Mouse (Mus musculus): ENCODE data around the gene Akt2. TPM values are rescaled to one million over a fixed set of nuclear protein-coding genes. Genes with fewer than 3 reads are reported as not detected.
"Not testable (repeated sequence)": the region's sequence is repeated elsewhere in the genome, so short reads cannot be mapped to it uniquely, and the experiment has no call there.

The Akt2 gene
- polyA plus RNA-seq, 1 experiment from 2014 or later = 95.0 TPM

- no peak overlapping the region for H3K4me3 ChIP-seq
- peaks cover 32% of the 10 kb centered on the region for H3K4me1 ChIP-seq
- 93% methylated on average over 4 of the region's 4 CpGs for WGBS
- H3K9me3 ChIP-seq (replicated peaks) = no peaks in the 10 kb centered on the region
- no peak overlapping the region for H3K27ac ChIP-seq
- DNase-seq (ENCODE audit: low spot score) = no peak
- peaks cover 41% of the 10 kb centered on the region for H3K36me3 ChIP-seq
- H3K27me3 ChIP-seq (ENCODE audit: low read depth, poor library complexity, severe bottlenecking) = no peaks in the 10 kb centered on the region
Measured at GRCm38 (mm10) chr7:27609285-27609684, 17.9 kb downstream of the Akt2 start.

GRCm38 (mm10) chr7:27609688-27610087, 18.3 kb downstream of the Akt2 start:
- Histone ChIP-seq H3K4me1 (peaks cover 29% of the 10 kb centered on the region), H3K9me3 (replicated peaks) (no peaks in the 10 kb centered on the region), H3K27me3 (ENCODE audit: low read depth, poor library complexity, severe bottlenecking) (no peaks in the 10 kb centered on the region), H3K27ac (no peak overlapping the region), H3K4me3 (no peak overlapping the region), H3K36me3 (peaks cover 41% of the 10 kb centered on the region)
- no peak for DNase-seq (ENCODE audit: low spot score)
- 90% methylated on average over 2 of the region's 2 CpGs for WGBS

GRCm38 (mm10) chr7:27610370-27610769, 19.0 kb downstream of the Akt2 start:
- Histone ChIP-seq H3K9me3 (replicated peaks) (no peaks in the 10 kb centered on the region), H3K4me3 (no peak overlapping the region), H3K27ac (no peak overlapping the region), H3K27me3 (ENCODE audit: low read depth, poor library complexity, severe bottlenecking) (no peaks in the 10 kb centered on the region), H3K4me1 (peaks cover 24% of the 10 kb centered on the region), H3K36me3 (peaks cover 41% of the 10 kb centered on the region)
- DNase-seq (ENCODE audit: low spot score) = no peak
- 97% methylated on average over 3 of the region's 3 CpGs for WGBS

GRCm38 (mm10) chr7:27610871-27611270, 19.5 kb downstream of the Akt2 start:
- no peaks in the 10 kb centered on the region for H3K27me3 ChIP-seq (ENCODE audit: low read depth, poor library complexity, severe bottlenecking)
- H3K9me3 ChIP-seq (replicated peaks) = no peaks in the 10 kb centered on the region
- H3K27ac ChIP-seq = no peak overlapping the region
- peaks cover 19% of the 10 kb centered on the region for H3K4me1 ChIP-seq
- H3K4me3 ChIP-seq = no peak overlapping the region
- WGBS = 90% methylated on average over 5 of the region's 5 CpGs
- H3K36me3 ChIP-seq = peaks cover 44% of the 10 kb centered on the region
- no peak for DNase-seq (ENCODE audit: low spot score)

- Histone ChIP-seq H3K4me1 (no peaks in the 10 kb centered on the region), H3K27me3 (ENCODE audit: low read depth, poor library complexity, severe bottlenecking) (no peaks in the 10 kb centered on the region), H3K9me3 (replicated peaks) (no peaks in the 10 kb centered on the region), H3K36me3 (peaks cover 58% of the 10 kb centered on the region), H3K27ac (no peak overlapping the region), H3K4me3 (no peak overlapping the region)
- 93% methylated on average over 4 of the region's 4 CpGs for WGBS
- no peak for DNase-seq (ENCODE audit: low spot score)
Measured at GRCm38 (mm10) chr7:27612940-27613339, 21.6 kb downstream of the Akt2 start.

- H3K4me3 ChIP-seq = no peak overlapping the region
- 93% methylated on average over 8 of the region's 8 CpGs for WGBS
- no peaks in the 10 kb centered on the region for H3K4me1 ChIP-seq
- H3K27me3 ChIP-seq (ENCODE audit: low read depth, poor library complexity, severe bottlenecking) = no peaks in the 10 kb centered on the region
- peaks cover 59% of the 10 kb centered on the region for H3K36me3 ChIP-seq
- H3K9me3 ChIP-seq (replicated peaks) = no peaks in the 10 kb centered on the region
- H3K27ac ChIP-seq = no peak overlapping the region
- no peak for DNase-seq (ENCODE audit: low spot score)
Measured at GRCm38 (mm10) chr7:27613751-27614499, 22.6 kb downstream of the Akt2 start.

- no peaks in the 10 kb centered on the region for H3K4me1 ChIP-seq
- H3K9me3 ChIP-seq (replicated peaks) = no peaks in the 10 kb centered on the region
- no peak for DNase-seq (ENCODE audit: low spot score)
- no peak overlapping the region for H3K4me3 ChIP-seq
- H3K27ac ChIP-seq = no peak overlapping the region
- peaks cover 96% of the 10 kb centered on the region for H3K36me3 ChIP-seq
- 75% methylated on average over 6 of the region's 6 CpGs for WGBS
- H3K27me3 ChIP-seq (ENCODE audit: low read depth, poor library complexity, severe bottlenecking) = no peaks in the 10 kb centered on the region
Measured at GRCm38 (mm10) chr7:27621028-27621427, 29.7 kb downstream of the Akt2 start.

- H3K27me3 ChIP-seq (ENCODE audit: low read depth, poor library complexity, severe bottlenecking) = no peaks in the 10 kb centered on the region
- no peak overlapping the region for H3K27ac ChIP-seq
- peaks cover 96% of the 10 kb centered on the region for H3K36me3 ChIP-seq
- DNase-seq (ENCODE audit: low spot score) = no peak
- no peaks in the 10 kb centered on the region for H3K4me1 ChIP-seq
- 81% methylated on average over 1 of the region's 1 CpGs for WGBS
- no peaks in the 10 kb centered on the region for H3K9me3 ChIP-seq (replicated peaks)
- H3K4me3 ChIP-seq = no peak overlapping the region
Measured at GRCm38 (mm10) chr7:27622234-27622633, 30.9 kb downstream of the Akt2 start.

- Histone ChIP-seq H3K27ac (no peak overlapping the region), H3K4me3 (no peak overlapping the region), H3K36me3 (peaks cover 96% of the 10 kb centered on the region), H3K4me1 (no peaks in the 10 kb centered on the region), H3K27me3 (ENCODE audit: low read depth, poor library complexity, severe bottlenecking) (no peaks in the 10 kb centered on the region), H3K9me3 (replicated peaks) (no peaks in the 10 kb centered on the region)
- no peak for DNase-seq (ENCODE audit: low spot score)
Measured at GRCm38 (mm10) chr7:27624967-27625366, 33.6 kb downstream of the Akt2 start.

GRCm38 (mm10) chr7:27627707-27628106, 36.4 kb downstream of the Akt2 start:
- DNase-seq (ENCODE audit: low spot score) = no peak
- no peak overlapping the region for H3K27ac ChIP-seq
- 93% methylated on average over 7 of the region's 7 CpGs for WGBS
- no peaks in the 10 kb centered on the region for H3K4me1 ChIP-seq
- no peaks in the 10 kb centered on the region for H3K9me3 ChIP-seq (replicated peaks)
- no peak overlapping the region for H3K4me3 ChIP-seq
- peaks cover 91% of the 10 kb centered on the region for H3K36me3 ChIP-seq
- H3K27me3 ChIP-seq (ENCODE audit: low read depth, poor library complexity, severe bottlenecking) = no peaks in the 10 kb centered on the region

GRCm38 (mm10) chr7:27628190-27628589, 36.8 kb downstream of the Akt2 start:
- DNase-seq (ENCODE audit: low spot score) = no peak
- Histone ChIP-seq H3K9me3 (replicated peaks) (no peaks in the 10 kb centered on the region), H3K36me3 (peaks cover 91% of the 10 kb centered on the region), H3K27ac (no peak overlapping the region), H3K4me3 (no peak overlapping the region), H3K27me3 (ENCODE audit: low read depth, poor library complexity, severe bottlenecking) (no peaks in the 10 kb centered on the region), H3K4me1 (no peaks in the 10 kb centered on the region)
- WGBS = 96% methylated on average over 6 of the region's 6 CpGs

- not testable (repeated sequence) for DNase-seq (ENCODE audit: low spot score); H3K4me3 ChIP-seq; H3K27me3 ChIP-seq (ENCODE audit: low read depth, poor library complexity, severe bottlenecking); H3K4me1 ChIP-seq; H3K9me3 ChIP-seq (replicated peaks); H3K27ac ChIP-seq
- peaks cover 90% of the 10 kb centered on the region for H3K36me3 ChIP-seq
- 96% methylated on average over 7 of the region's 7 CpGs for WGBS
Measured at GRCm38 (mm10) chr7:27628816-27629215, 37.5 kb downstream of the Akt2 start.

- Histone ChIP-seq H3K27ac (no peak overlapping the region), H3K4me3 (no peak overlapping the region), H3K4me1 (no peaks in the 10 kb centered on the region), H3K27me3 (ENCODE audit: low read depth, poor library complexity, severe bottlenecking) (no peaks in the 10 kb centered on the region), H3K36me3 (peaks cover 91% of the 10 kb centered on the region), H3K9me3 (replicated peaks) (no peaks in the 10 kb centered on the region)
- no peak for DNase-seq (ENCODE audit: low spot score)
- 96% methylated on average over 4 of the region's 4 CpGs for WGBS
Measured at GRCm38 (mm10) chr7:27631439-27631838, 40.1 kb downstream of the Akt2 start.

GRCm38 (mm10) chr7:27633166-27633565, 41.8 kb downstream of the Akt2 start:
- Histone ChIP-seq H3K36me3 (peaks cover 91% of the 10 kb centered on the region), H3K27ac (no peak overlapping the region), H3K9me3 (replicated peaks) (no peaks in the 10 kb centered on the region), H3K4me3 (no peak overlapping the region), H3K4me1 (no peaks in the 10 kb centered on the region), H3K27me3 (ENCODE audit: low read depth, poor library complexity, severe bottlenecking) (no peaks in the 10 kb centered on the region)
- 93% methylated on average over 6 of the region's 6 CpGs for WGBS
- no peak for DNase-seq (ENCODE audit: low spot score)
